Mouse (Mus musculus) liver, adult 2 months (tissue): ENCODE measurements around the gene Slc16a4.

ENCODE experiments used
- CTCF ChIP-seq: fragments of 200-500 bp; IDR thresholded peaks from 2 replicates; pipeline ENCODE4 v1.5.1; 2011; ENCODE audit warnings: low read depth, low read length, control low read depth
- POLR2A ChIP-seq: fragments of 200-500 bp; IDR thresholded peaks from 2 replicates; pipeline ENCODE4 v1.6.1; 2011; ENCODE audit warnings: low read length, control low read depth; ENCODE audit not compliant: insufficient read depth; ENCODE audit errors: extremely low read depth

GRCm38 (mm10) chr3:107287346-107287745, 3.7 kb upstream of the Slc16a4 start:
- TF ChIP-seq CTCF: no peak
- TF ChIP-seq POLR2A: no peak
